Mouse (Mus musculus) urinary bladder, postnatal 14 days (tissue): ENCODE results near the gene Chil1.

Experiments used
- DNase-seq: peaks from one replicate; pipeline ENCODE4 v3.0.0; 2021; ENCODE audit warnings: low spot score

The Chil1 gene

DNA sequence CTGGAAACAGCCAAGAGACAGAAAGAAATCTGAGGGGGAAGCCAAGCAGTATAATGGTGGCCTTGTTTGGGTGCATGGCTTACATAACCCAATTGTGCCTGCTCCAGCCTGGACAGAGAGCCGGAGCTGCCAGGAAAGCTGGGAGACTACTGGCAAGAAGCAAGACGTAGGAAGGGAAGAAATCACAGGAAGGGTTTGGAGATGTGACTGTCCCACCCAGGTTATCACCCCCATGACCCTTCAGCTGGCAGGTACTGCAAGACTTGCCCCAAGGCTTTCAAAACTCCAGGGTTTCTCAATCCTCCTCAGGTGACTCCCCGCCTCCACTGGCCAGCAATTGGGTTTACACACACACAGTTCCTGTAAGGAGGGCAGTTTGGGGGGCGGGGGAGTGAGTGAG is at the start of gene Chil1:
Gene Chil1 (plus strand): TSS at position 152 of the 400 bp plus-strand sequence.
- no peak for DNase-seq

- DNase-seq, result no peak
These were observed 48.7 kb upstream of the Chil1 start for GRCm38 (mm10) chr1:134133316-134133715.

DNA sequence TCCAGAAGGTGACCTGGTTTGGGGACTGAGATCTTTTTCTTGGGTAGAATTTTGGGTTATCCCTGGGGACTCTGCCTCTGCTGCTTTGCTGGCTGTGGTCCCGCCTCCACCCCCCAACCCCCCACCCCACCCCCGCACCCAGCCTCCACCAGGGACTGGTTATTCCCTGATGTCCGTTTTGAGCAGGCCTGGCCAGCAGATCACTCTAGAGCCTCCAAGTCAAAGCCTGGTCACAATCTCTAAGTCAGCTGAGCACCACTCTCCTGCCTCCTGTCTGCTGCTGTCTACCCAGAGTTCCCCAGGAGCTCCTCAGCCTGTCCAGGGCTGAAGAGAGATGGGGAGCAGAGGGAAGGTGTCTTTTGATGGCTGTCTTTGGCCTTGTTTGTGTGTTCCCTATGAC is 45.6 kb upstream of the Chil1 start:
- DNase-seq, result no peak

DNA sequence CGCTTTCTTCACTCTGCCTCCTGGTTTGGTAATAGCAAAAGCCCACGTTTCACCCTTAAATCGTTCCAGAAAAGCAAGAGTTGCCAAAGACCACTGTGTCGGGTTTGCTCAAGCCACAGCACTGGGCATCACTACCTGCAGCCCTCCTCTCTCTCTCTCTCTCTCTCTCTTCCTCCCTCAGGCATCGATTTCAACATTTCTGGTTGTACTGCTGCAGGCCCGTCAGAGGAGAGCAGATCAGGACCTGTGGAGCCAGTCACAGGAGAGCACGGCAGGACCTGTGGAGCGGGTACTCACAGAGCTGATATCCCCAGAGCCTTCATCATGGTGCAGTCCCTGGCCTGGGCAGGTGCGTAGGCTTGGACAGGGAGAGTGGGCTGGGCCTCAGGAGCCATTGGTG is 43.6 kb upstream of the Chil1 start:
- DNase-seq, result no peak

- no peak for DNase-seq
These were observed 39.6 kb upstream of the Chil1 start for GRCm38 (mm10) chr1:134142363-134142794.

DNA sequence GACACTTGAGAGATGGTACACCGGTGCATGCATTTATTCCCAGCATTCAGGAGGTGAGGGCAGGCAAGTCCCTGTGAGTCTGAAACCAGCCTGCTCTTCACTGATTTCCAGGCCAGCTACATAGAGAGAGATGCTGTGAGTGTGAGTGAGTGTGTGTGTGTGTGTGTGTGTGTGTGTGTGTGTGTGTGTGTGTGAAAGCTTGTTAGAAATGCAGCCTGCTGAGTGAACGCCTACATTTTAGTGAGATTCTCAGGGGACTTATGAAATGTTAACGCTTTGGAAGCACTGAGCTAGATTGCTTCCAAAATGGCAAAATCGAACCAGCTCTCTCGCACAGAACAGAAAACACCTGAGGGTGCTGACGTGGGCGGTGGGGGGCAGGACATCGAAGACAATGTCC is 35.9 kb upstream of the Chil1 start:
- no peak for DNase-seq

- DNase-seq, result no peak
These were observed 31.9 kb upstream of the Chil1 start for GRCm38 (mm10) chr1:134150076-134150475.

DNA sequence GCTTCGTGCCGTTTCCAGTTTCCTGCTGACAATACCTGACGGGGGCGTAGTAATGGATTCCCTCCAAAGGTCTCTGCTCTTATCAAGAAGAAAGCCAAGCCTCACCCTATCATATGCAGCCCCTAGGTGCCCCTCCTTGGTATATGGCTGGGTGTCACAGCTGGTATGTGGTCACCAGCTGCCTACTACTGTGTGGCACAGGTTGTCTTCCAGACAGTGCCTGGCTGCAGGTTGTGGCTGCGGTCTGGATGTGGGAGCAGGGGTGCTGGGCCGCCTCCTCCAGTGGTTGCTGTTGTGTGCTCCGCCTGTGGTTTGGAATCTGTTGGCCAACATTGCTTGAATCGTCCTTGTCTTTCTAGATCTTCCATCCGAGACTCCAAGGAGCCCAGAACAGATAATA is 31.2 kb upstream of the Chil1 start:
- no peak for DNase-seq

- DNase-seq, result peak; percentile 84
These were observed 30.1 kb upstream of the Chil1 start for GRCm38 (mm10) chr1:134151655-134152412.

- DNase-seq, result no peak
These were observed 29.1 kb upstream of the Chil1 start for GRCm38 (mm10) chr1:134152626-134153590.

DNA sequence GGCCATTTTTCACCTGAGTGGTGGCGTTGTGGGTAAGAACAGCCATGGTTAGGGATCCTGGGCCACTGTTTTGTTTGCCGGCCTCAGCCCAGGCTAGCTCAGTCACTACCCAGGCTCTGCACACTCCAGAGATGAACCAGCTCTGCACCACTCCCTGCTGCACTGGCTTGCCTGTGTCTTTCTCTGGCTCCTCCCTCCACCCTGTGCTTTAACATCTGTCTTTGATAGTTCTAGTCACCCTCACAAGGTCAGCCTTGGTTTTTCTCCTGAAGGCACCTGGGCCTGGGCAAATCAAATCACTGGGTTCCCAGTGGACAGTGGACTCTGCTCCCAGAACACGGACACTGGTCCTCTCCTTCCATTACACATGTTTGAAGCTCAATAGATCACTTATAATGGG is 27.9 kb upstream of the Chil1 start:
- no peak for DNase-seq

DNA sequence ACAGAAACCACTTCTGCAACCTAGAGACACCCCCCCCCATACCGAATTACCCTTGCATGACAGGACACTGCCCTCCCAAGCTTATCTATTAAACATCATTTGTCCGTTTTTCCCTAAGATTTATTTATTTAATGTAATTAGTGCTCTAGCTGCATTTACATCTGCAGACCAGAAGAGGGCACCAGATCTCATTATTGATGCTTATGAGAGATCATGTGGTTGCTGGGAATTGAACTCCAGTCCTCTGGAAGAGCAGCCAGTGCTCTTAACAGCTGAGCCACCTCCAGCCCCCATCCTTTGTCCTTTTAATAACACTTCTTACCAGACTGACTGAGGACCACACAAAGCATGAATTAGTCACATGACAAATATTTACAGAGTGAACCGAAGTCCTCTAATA is 27.3 kb upstream of the Chil1 start:
- DNase-seq, result no peak

DNA sequence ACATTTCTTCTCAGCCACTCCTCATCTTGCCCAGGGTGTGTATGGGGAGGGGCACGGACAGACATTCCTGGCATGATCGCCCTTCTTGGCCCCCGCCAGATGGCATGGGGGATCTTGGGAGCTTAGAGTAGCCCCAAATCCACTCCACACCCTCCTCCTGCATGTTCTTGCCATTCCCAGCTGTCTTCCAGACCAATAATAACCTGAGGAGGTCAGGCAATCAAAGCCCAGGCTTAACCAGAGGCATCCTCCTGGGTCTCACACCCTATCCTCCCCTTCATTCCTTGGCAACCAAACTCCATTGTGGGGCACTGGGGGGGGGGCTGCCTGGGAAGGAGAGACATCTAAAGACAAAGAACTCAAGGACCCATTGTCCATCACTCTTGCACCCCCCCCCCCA is 21.6 kb upstream of the Chil1 start:
- DNase-seq, result no peak

DNA sequence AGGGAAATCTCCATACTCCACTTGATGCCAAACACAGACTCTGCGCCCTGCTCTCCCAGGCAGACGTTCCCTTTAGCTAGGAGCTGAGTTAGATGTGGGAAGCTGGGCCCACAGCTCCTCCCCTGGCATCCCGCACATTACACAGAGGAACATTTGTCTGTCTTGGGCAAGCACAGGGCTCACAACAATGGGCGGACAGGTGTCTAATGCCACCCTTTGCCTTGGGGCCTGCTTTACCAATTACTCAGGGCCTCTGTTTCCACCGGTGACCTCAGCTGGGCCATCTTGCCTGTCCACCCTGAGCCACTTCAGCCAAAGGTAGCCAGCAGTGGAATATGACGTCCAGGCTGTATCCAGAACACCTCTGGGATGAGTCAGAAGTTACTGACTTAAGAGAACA is 20.6 kb upstream of the Chil1 start:
- no peak for DNase-seq

- no peak for DNase-seq
These were observed 19.3 kb upstream of the Chil1 start for GRCm38 (mm10) chr1:134162510-134163225.

DNA sequence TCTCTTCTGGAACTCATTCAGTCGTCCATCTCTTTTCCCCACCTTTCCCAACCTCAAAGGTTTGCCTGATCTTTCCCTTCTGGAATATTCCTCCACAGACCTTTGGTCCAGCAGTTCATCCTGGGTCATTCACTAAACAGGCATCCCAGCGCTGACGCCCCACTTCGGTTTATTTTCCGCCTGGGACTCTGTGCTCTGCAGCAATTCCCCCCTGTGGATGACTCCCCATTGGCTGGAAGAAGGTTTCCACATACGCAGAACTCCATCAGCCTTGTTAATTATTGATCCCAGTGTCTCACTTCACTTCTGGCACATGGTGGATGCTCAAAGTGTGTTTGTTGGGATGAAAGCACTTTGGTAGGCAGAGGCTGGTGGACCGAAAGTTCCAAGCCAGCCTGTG is 18.5 kb upstream of the Chil1 start:
- DNase-seq, result no peak

DNA sequence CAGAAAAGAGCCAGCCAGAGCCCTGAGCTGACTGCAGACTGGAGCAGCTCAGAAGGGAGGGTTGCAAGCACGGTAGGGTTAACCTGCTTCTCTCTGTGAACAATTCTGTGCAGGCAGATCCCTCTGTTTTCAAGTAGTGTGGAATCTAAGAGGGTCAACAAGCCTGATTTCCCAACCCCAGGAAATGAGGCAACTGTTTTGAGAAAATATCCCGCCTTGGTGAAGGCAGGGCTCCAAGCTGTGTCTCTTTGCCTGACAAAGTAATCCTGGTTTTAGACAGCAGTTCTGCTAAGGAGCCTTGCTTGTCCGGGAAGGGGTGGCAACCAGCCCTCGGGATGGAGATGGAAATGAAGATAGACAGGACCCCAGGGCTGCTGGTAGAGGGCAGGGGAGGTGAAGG is 17.5 kb upstream of the Chil1 start:
- DNase-seq, result no peak

- no peak for DNase-seq
These were observed 15.4 kb upstream of the Chil1 start for GRCm38 (mm10) chr1:134166547-134166946.

- DNase-seq, result no peak
These were observed 14.3 kb upstream of the Chil1 start for GRCm38 (mm10) chr1:134167416-134168305.

DNA sequence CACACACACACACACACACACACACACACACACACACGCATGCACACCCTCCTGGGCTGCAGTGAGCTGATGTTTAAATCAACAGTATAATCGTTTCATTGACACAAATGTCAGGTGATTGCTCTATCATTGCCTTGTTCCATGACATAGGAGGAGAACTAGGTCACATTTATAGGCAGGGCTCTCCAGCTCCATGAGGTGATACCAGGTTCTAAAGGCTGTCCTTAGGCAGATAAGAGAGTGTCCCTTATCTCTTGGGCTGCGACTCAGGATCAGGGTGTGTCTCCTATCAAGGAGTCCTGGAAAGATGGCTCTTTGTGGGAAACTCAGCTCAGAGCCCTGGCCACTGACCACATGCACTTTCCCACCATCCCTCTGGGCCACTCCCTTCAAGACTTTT is 13.4 kb upstream of the Chil1 start:
- no peak for DNase-seq

DNA sequence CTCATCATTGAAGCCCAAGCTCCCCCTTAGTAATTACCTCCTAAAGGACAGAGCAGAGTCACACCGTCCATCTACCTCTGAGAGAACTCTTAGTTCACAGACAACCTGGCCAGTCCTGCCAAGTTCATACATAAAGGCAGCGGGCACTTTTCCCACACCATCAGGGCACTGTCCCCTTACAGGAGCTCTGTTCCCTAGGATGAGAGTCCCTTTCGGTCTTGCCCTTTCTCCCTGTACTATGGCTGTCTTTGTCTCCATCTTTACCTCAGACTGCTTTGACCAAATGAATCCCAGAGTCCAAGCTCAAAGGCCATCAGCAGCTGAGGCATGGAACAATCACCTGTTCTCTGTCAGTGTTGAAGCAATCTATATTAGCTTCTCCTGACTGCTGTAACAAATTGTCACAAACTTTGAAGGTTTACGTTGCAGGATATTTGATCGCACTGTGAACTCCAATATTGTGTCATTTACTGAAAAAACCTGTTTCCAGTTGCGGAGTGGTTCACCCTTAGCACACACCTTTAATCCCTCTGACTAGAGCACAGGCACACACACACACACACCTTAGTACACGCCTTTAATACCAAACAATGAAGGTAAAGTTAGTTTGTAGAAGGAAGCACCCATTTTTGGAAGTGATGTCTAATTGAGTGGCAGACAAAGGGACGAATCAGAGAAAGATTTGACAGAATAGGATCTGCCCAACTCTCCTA is 12.8 kb upstream of the Chil1 start:
- DNase-seq, result no peak
